Mouse (Mus musculus): ENCODE measurements around the gene Nolc1. TPM values are rescaled to one million over a fixed set of nuclear protein-coding genes. Genes with fewer than 3 reads are reported as not detected.

Nolc1 gene
- total and polyA plus RNA-seq, 3 experiments = 6.5 to 21.1 (median 19.1) TPM

GRCm38 (mm10) chr19:46037243-46037924 lies 38.3 kb upstream of the Nolc1 start:
- Histone ChIP-seq H3K4me1 (ENCODE audit: control insufficient read depth, insufficient read depth, low read length) (peaks cover 24% of the 10 kb centered on the region), H3K27me3 (ENCODE audit: control insufficient read depth, insufficient read depth, low read length) (no peaks in the 10 kb centered on the region), H3K27ac (no peak overlapping the region; the same call in 1 of the 2 replicates), H3K79me2 (replicated peaks; ENCODE audit: control insufficient read depth, insufficient read depth, low read length) (peaks cover 5% of the 10 kb centered on the region), H3K36me3 (ENCODE audit: control insufficient read depth, insufficient read depth, low read length) (peaks cover 9% of the 10 kb centered on the region; the same call in 1 of the 2 replicates), H3K9ac (ENCODE audit: low read depth, low read length) (no peak overlapping the region), H3K4me3 (no peak overlapping the region)
- 21% methylated on average over 6 of the region's 6 CpGs for WGBS
- intact Hi-C loops (cut with DNase I) = no loop called here
- TF ChIP-seq POLR2A (IDR thresholded peaks at IDR 0.05; ENCODE audit: insufficient read depth, low read depth, low read length) (no peak), CTCF (IDR thresholded peaks at IDR 0.05) (no peak), EP300 (IDR thresholded peaks at IDR 0.05; ENCODE audit: insufficient read depth, low read depth, low read length) (no peak)
- DNase-seq = no peak

DNA sequence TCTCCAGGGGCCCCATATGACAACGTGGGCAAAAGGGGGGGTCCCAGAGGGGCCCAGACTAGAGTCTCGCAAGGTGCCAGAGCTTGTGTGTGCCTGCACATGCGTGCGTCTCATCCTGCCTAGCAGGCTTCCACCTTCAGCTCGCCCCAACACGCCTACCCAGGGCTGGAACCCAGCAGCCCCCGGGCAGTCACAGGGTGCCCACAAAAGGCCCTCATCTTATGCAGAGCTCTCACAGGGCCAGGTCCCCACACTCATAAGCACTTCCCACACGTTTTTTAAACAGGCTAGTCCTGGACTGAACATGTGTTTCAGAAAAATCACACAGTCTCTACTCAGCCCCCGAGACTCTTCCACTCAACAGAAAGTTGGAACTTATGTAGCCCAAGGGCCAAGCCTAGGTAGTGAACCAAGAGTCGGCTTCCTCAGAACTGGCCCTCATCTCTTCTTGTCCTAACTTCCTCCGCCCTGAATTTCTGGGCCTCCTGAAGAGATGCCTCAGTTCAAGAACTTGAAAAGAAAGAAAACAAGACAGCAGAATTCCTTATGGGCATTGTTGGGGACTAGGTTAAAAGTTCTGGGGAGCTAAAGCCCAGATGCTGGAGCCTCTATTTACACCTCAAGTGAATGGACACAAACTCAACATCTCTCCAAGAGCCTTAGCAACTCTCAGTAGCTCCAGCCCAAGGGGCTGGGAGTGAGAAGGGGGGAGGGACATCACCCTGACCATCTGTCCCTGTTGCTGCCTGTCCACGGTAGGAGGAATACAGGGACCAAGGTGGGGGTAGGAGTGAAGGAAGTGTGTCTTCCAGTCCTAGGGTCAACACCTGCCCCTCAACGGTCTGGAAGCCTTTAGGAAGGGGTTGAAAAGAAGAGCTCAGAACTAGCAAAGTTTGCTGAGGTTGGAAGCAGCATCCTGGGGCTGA lies 37.5 kb upstream of the Nolc1 start:
- intact Hi-C loops (cut with DNase I) = no loop called here
- Histone ChIP-seq H3K9ac (ENCODE audit: low read depth, low read length) (peak overlapping the region; percentile 60), H3K27ac (peak overlapping the region; percentile 85), H3K27me3 (ENCODE audit: control insufficient read depth, insufficient read depth, low read length) (no peaks in the 10 kb centered on the region), H3K4me1 (ENCODE audit: control insufficient read depth, insufficient read depth, low read length) (peaks cover 31% of the 10 kb centered on the region), H3K4me3 (peak overlapping the region; percentile 70; the same call in 1 of the 2 replicates), H3K36me3 (ENCODE audit: control insufficient read depth, insufficient read depth, low read length) (peaks cover 11% of the 10 kb centered on the region), H3K79me2 (replicated peaks; ENCODE audit: control insufficient read depth, insufficient read depth, low read length) (peaks cover 7% of the 10 kb centered on the region)
- 18% methylated on average over 13 of the region's 13 CpGs for WGBS
- no peak for TF ChIP-seq CTCF (IDR thresholded peaks at IDR 0.05)
- no peak for TF ChIP-seq POLR2A (IDR thresholded peaks at IDR 0.05; ENCODE audit: insufficient read depth, low read depth, low read length)
- no peak for TF ChIP-seq EP300 (IDR thresholded peaks at IDR 0.05; ENCODE audit: insufficient read depth, low read depth, low read length)
- no peak for DNase-seq

GRCm38 (mm10) chr19:46038851-46039260 lies 36.8 kb upstream of the Nolc1 start:
- H3K9ac ChIP-seq (ENCODE audit: low read depth, low read length) = peak overlapping the region; percentile 60
- no peaks in the 10 kb centered on the region for H3K27me3 ChIP-seq (ENCODE audit: control insufficient read depth, insufficient read depth, low read length)
- H3K27ac ChIP-seq = peak overlapping the region; percentile 85
- H3K79me2 ChIP-seq (replicated peaks; ENCODE audit: control insufficient read depth, insufficient read depth, low read length) = peaks cover 7% of the 10 kb centered on the region
- H3K4me3 ChIP-seq = peak overlapping the region; percentile 70
- peak; percentile 44 to 49 for DNase-seq
- WGBS = 3% methylated on average over 14 of the region's 17 CpGs
- TF ChIP-seq POLR2A (IDR thresholded peaks at IDR 0.05; ENCODE audit: insufficient read depth, low read depth, low read length) (no peak), EP300 (IDR thresholded peaks at IDR 0.05; ENCODE audit: insufficient read depth, low read depth, low read length) (no peak), CTCF (IDR thresholded peaks at IDR 0.05) (no peak)
- H3K4me1 ChIP-seq (ENCODE audit: control insufficient read depth, insufficient read depth, low read length) = peaks cover 34% of the 10 kb centered on the region
- H3K36me3 ChIP-seq (ENCODE audit: control insufficient read depth, insufficient read depth, low read length) = peaks cover 13% of the 10 kb centered on the region
- intact Hi-C loops (cut with DNase I) = no loop called here

DNA sequence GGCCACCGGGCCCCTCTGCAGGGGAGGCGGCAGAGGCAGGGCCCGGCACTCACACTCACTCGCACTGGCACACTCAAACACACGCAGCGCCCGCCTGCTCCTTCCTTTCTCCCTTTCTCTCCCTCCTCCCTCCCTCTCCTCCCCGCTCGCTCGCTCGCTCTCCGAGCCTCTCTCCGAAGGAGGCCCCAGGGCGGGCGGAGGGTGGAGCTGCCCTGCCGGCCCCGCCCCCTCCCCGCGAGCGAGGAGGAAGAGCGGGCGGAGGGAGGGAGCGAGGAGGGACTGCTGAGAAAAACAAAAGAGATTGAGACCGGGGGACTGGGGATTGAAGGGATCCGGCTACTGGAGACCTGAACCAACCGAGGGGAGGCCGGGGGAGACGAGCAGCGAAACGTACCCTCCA lies 36.2 kb upstream of the Nolc1 start:
- TF ChIP-seq POLR2A (IDR thresholded peaks at IDR 0.05; ENCODE audit: insufficient read depth, low read depth, low read length) (peak; percentile 64), EP300 (IDR thresholded peaks at IDR 0.05; ENCODE audit: insufficient read depth, low read depth, low read length) (peak; percentile 53; the same call in 1 of the 2 replicates), CTCF (IDR thresholded peaks at IDR 0.05) (no peak)
- Histone ChIP-seq H3K4me3 (peak overlapping the region; percentile 70), H3K4me1 (ENCODE audit: control insufficient read depth, insufficient read depth, low read length) (peaks cover 34% of the 10 kb centered on the region), H3K79me2 (replicated peaks; ENCODE audit: control insufficient read depth, insufficient read depth, low read length) (peaks cover 7% of the 10 kb centered on the region), H3K27ac (peak overlapping the region; percentile 85), H3K36me3 (ENCODE audit: control insufficient read depth, insufficient read depth, low read length) (peaks cover 13% of the 10 kb centered on the region), H3K9ac (ENCODE audit: low read depth, low read length) (peak overlapping the region; percentile 83), H3K27me3 (ENCODE audit: control insufficient read depth, insufficient read depth, low read length) (no peaks in the 10 kb centered on the region)
- WGBS = 3% methylated on average over 16 of the region's 30 CpGs
- peak; percentile 93 for DNase-seq
- intact Hi-C loops (cut with DNase I) = no loop called here

DNA sequence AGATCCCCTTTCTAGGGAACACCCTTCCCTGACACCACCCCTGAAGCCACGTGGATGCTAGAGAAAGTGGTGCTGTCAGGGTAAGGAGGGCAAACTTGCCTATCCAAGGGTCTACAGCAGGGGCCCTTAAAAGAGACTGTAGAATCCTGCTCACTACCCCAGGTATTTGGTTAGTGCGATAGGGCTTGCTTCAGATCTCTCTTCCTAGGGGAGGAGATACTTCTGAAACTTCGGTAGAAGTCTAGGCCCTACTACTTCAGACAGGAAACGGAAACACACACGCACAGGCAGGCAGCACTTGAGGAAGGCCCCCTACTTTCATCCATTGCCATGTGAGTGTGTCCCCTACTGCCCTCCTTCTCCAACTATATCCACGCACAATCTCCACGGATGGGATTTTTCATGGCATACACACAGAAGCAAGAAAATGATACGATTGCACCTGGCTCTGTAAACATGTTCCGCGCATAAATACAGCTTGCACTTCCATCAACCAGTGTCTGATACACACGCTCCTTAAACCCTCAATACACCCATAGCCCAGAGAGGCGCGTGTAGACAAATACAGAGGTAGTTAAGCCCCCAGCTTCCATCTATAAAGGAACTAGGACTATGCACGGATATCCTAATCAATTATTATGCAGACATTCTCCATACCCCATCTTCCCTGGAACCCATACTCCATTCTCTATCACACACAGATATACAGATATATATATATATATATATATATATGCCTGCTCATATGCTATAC lies 35.3 kb upstream of the Nolc1 start:
- H3K36me3 ChIP-seq (ENCODE audit: control insufficient read depth, insufficient read depth, low read length) = peaks cover 13% of the 10 kb centered on the region
- H3K4me1 ChIP-seq (ENCODE audit: control insufficient read depth, insufficient read depth, low read length) = peaks cover 34% of the 10 kb centered on the region
- H3K4me3 ChIP-seq = peak overlapping the region; percentile 70
- DNase-seq = peak in 1 of 2 experiments; percentile 43
- intact Hi-C loops (cut with DNase I) = loop anchor here (5.0 kb wide), 1 partner anchor 38 kb away; the partner anchor contains the start of gene Hps6
- no peaks in the 10 kb centered on the region for H3K27me3 ChIP-seq (ENCODE audit: control insufficient read depth, insufficient read depth, low read length)
- H3K27ac ChIP-seq = peak overlapping the region; percentile 85
- H3K79me2 ChIP-seq (replicated peaks; ENCODE audit: control insufficient read depth, insufficient read depth, low read length) = peaks cover 7% of the 10 kb centered on the region
- WGBS = 30% methylated on average over 14 of the region's 14 CpGs
- peak overlapping the region; percentile 83 for H3K9ac ChIP-seq (ENCODE audit: low read depth, low read length)
- TF ChIP-seq CTCF (IDR thresholded peaks at IDR 0.05) (no peak), EP300 (IDR thresholded peaks at IDR 0.05; ENCODE audit: insufficient read depth, low read depth, low read length) (no peak), POLR2A (IDR thresholded peaks at IDR 0.05; ENCODE audit: insufficient read depth, low read depth, low read length) (no peak)
